Mouse (Mus musculus) midbrain, embryonic 10.5 days (tissue): ENCODE results near the gene Akap8l. TPM values are rescaled to one million over a fixed set of nuclear protein-coding genes. Genes with fewer than 3 reads are reported as not detected.

Experiments used
- DNase-seq: peaks from one replicate; pipeline ENCODE4 v3.0.0-alpha.2; 2017; ENCODE audit warnings: low spot score
- H3K27ac ChIP-seq: fragments of 300-500 bp; sonication (generic); replicated peaks from 2 replicates; pipeline ENCODE4 v1.5.1; 2016; ENCODE audit warnings: mild to moderate bottlenecking
- H3K27me3 ChIP-seq: fragments of 300-500 bp; sonication (generic); 2 replicates; pipeline ENCODE4 v1.6.1; 2016; ENCODE audit warnings: low read depth, mild to moderate bottlenecking; ENCODE audit not compliant: poor library complexity, severe bottlenecking
- H3K36me3 ChIP-seq: fragments of 300-500 bp; sonication (generic); 2 replicates; pipeline ENCODE4 v1.6.1; 2016; ENCODE audit warnings: mild to moderate bottlenecking, moderate library complexity
- H3K4me1 ChIP-seq: fragments of 300-500 bp; sonication (generic); 2 replicates; pipeline ENCODE4 v1.6.1; 2016
- H3K4me3 ChIP-seq: fragments of 300-500 bp; sonication (generic); 2 replicates; pipeline ENCODE4 v1.5.1; 2016; ENCODE audit warnings: mild to moderate bottlenecking, moderate library complexity
- H3K9me3 ChIP-seq: fragments of 300-500 bp; sonication (generic); replicated peaks from 2 replicates; pipeline ENCODE4 v1.6.1; 2016; ENCODE audit warnings: mild to moderate bottlenecking
- WGBS: fragments of 180-500 bp; shearing (Covaris S2); methylation state at CpG from one replicate; pipeline ENCODE4 v1.1.7; 2016; 5-methylcytosine and 5-hydroxymethylcytosine counted together
- polyA plus RNA-seq: library from polyadenylated mRNA; unstranded; fragments of >200 nt; fragmentation: Nextera tagmentation; extraction: Ambion mirVana; gene quantifications from 2 replicates; pipeline ENCODE4 v1.2.1, GENCODE M21; 2016

The Akap8l gene
- polyA plus RNA-seq, 1 experiment from 2014 or later = 90.2 TPM

DNA sequence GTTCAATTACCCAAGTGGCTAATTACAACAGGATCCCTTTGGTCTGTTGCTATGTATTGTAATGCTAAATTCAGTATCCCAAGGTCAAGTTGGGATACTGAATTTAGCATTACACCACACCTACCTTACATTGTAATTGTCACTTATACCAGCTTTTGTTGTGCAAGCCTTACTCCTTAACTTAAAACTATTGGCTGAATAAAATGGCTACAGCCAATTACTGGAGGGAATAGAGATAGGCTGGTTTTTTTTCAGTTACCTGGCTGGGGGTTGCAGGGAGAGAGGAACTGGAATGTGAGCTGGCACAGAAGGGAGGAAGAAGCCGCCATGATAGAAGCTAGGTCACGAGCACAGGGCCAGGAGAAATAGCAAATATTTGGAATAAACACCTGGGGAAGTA, 54.5 kb downstream of the Akap8l start:
- H3K36me3 ChIP-seq = 0 out of 2 replicates have a peak, but pooled peaks cover under 1% of the 10 kb centered on the region
- whole genome bisulfite sequencing = 87% methylated on average over 2 of the region's 2 CpGs
- H3K27ac ChIP-seq = no peak overlapping the region
- no peaks in the 10 kb centered on the region for H3K4me1 ChIP-seq
- no peak overlapping the region for H3K4me3 ChIP-seq
- no peaks in the 10 kb centered on the region for H3K27me3 ChIP-seq
- no peak for DNase-seq
- H3K9me3 ChIP-seq = no peaks in the 10 kb centered on the region

DNA sequence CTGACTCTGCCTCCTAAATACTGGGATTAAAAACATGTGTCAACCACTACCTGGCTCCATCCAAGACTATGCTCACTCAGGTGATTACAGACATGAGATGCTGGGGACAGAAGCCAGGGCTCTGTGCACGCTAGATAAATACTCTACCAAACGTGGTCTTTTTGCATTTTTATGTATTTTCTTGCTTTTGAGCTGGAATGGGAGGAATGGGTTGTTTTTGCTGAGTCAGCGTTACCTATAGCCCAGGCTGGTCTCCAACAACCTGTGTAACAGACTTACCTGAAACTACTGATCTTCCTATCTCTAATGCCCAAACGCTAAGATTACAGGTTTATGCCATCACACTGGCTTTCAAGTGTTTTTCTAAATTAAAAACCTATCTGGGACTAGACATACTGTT, 55.2 kb downstream of the Akap8l start:
- Histone ChIP-seq H3K4me1 (no peaks in the 10 kb centered on the region), H3K9me3 (no peaks in the 10 kb centered on the region), H3K27ac (no peak overlapping the region), H3K36me3 (no peaks in the 10 kb centered on the region), H3K4me3 (no peak overlapping the region), H3K27me3 (no peaks in the 10 kb centered on the region)
- 82% methylated on average over 4 of the region's 4 CpGs for WGBS
- DNase-seq = no peak

DNA sequence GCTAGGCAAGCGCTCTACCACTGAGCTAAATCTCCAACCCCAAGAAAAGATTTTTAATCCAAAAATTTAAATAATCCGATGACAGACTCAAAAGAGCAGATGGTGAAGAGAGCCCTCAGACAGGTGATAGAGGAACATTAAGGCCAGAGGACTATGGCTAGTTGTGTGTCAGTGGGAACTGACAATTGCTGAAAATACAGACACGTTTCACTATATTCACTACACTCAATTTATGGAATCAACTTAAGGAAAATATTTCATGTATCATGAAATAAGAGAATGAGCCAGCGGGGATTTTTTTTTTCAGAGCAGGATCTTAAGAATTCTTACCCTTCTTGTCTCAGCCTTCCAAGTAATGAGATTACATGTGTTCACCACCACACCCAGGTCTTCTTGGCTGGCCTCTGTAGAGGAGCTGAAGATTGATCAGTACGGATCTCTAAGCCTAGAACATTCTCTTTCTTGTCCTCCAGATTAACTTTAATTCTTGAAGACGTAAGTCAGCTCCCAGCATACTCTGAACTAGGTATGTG, 65.2 kb downstream of the Akap8l start:
- peak overlapping the region; percentile 97 for H3K4me3 ChIP-seq
- no peaks in the 10 kb centered on the region for H3K27me3 ChIP-seq
- no peaks in the 10 kb centered on the region for H3K9me3 ChIP-seq
- peak overlapping the region; percentile 98 for H3K27ac ChIP-seq
- peaks cover 35% of the 10 kb centered on the region for H3K4me1 ChIP-seq
- WGBS = 57% methylated on average over 6 of the region's 6 CpGs
- no peak for DNase-seq
- no peaks in the 10 kb centered on the region for H3K36me3 ChIP-seq

DNA sequence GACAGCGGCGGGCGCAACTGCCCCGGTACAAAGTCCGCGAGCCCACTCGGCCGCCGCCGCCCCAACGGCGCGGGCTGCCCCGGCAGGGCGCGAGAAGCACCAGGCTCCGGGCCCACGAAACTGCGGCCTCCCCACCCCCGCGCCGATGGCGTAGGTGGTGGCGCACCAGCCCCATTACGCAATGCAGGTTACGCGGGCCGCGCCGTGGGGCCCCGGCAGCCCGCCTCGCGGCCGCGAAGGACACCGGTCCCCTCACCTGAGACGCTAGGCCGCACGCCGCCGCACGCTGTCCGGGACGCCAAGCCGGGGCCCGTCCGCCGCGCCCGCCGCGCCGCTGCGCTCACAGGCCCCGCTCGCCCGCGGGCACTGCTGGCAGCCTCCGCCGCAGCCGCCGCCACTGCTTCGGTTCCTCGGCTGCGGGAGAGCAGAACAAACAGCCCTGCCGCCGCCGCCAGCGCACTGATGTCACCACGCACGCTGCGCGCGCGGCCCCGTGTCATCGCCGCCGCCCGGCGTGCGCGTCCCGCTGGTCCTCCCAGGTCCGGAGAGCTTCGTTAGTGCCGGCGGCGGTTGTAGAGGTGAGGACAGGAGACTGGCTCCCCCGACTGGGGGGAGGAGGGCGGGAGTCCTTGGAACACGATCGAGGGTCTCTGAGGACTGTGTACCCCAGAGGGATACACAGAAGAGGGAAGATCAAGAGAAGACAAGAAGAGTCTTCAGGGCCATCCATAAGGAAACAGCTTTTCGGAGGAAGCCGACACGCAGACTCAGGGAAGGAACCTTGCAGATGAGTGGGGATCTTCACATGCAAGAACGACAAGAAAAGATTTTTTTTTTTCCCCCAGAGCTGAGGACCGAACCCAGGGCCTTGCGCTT, 65.9 kb downstream of the Akap8l start, which contains the start of gene Brd4:
TSS of gene Brd4 (minus strand) at position 461 of the 876 bp plus-strand sequence.
- WGBS = under 1% methylated on average over 100 of the region's 100 CpGs
- peak; percentile 94 for DNase-seq
- Histone ChIP-seq H3K36me3 (peaks cover 4% of the 10 kb centered on the region; the same call in 1 of the 2 replicates), H3K9me3 (no peaks in the 10 kb centered on the region), H3K4me1 (peaks cover 35% of the 10 kb centered on the region), H3K27ac (peak within 1 kb of the TSS; percentile 98), H3K4me3 (peak within 1 kb of the TSS; percentile 97), H3K27me3 (no peaks in the 10 kb centered on the region)

DNA sequence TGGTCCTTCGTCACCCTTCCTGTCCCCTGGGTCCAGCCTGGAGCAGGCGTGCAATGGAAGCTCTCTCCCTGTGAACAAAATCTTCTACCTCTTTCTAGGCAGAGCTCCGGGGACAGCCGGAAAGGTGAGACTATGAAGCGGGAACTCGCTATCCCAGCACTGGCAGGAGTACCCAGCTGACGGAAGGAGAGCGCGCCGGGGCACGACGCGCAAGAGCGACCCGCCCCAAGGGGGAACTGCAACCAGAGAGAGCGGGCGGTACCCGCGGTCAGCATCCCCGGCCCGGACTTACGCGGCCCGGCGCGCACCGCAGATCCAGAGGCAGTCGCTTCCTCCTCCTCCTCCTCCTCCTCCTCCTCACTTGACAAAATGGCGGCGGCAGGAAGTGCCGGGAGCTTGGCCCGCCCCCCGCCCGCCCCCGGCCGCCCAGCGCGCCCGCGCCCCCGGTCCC, 66.6 kb downstream of the Akap8l start:
- no peaks in the 10 kb centered on the region for H3K9me3 ChIP-seq
- WGBS = 0% methylated on average over 21 of the region's 41 CpGs
- DNase-seq = peak; percentile 67
- no peaks in the 10 kb centered on the region for H3K27me3 ChIP-seq
- H3K4me1 ChIP-seq = peaks cover 35% of the 10 kb centered on the region
- H3K4me3 ChIP-seq = peak overlapping the region; percentile 97
- peak overlapping the region; percentile 98 for H3K27ac ChIP-seq
- peaks cover 9% of the 10 kb centered on the region; the same call in 1 of the 2 replicates for H3K36me3 ChIP-seq

DNA sequence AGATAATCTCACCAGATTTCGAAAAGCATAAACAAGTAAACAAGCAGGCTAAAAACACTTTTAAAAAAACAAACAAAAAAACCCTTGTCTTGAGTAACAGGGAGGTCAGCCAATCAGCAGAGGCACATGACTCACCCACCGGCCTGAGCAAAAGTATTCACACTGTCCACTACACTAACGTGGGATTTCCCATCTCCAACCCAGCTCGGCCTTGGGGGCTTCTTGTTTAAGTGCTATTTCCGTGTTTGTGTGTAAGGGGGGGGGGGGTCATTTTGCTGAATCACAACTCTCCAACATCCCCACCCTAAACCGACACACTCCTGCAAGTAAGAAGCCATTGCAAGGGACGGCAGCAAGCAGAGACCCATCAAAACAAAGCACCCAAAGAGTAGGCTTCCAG, 67.1 kb downstream of the Akap8l start:
- DNase-seq = peak; percentile 32
- Histone ChIP-seq H3K9me3 (no peaks in the 10 kb centered on the region), H3K27me3 (no peaks in the 10 kb centered on the region), H3K4me3 (peak overlapping the region; percentile 97), H3K4me1 (peaks cover 35% of the 10 kb centered on the region), H3K36me3 (peaks cover 9% of the 10 kb centered on the region; the same call in 1 of the 2 replicates), H3K27ac (peak overlapping the region; percentile 98)
- WGBS = 12% methylated on average over 7 of the region's 7 CpGs

DNA sequence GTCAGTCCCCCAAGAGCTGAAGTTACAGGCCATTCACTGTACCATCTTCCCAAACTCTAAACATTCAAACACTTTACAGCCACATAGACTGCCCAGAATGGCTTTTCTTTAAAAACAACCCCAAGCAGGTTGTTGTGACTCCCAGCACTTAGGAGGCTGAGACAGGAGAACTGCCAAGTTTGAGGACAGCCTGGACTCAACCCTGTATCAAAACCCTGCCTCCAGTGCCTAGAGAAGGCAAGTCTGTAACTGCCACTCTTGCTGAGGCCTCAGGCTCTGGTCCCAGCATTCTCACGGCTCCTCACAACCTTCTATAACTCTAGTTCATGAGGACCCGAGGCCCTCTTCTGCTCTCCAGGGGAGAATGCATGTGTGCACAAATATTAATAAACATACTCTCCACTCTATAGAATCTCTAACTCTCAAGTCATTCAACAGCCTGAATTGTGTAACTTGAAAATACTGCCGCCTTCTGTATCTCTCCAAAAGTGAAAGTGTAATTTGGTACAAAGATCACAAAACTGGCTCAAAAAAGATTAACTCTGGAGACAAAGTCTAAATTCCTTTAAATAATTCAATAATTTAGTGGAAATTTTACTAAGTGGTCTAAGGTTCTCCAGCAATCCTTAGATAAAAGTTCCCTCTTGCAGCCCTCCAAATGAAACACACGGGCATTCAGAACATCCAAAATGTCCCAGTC, 68.6 kb downstream of the Akap8l start:
- H3K9me3 ChIP-seq = no peaks in the 10 kb centered on the region
- H3K4me1 ChIP-seq = peaks cover 35% of the 10 kb centered on the region
- no peaks in the 10 kb centered on the region for H3K27me3 ChIP-seq
- no peak for DNase-seq
- H3K4me3 ChIP-seq = peak overlapping the region; percentile 27; the same call in 1 of the 2 replicates
- 92% methylated on average over 4 of the region's 4 CpGs for WGBS
- H3K27ac ChIP-seq = no peak overlapping the region
- peaks cover 9% of the 10 kb centered on the region; the same call in 1 of the 2 replicates for H3K36me3 ChIP-seq

DNA sequence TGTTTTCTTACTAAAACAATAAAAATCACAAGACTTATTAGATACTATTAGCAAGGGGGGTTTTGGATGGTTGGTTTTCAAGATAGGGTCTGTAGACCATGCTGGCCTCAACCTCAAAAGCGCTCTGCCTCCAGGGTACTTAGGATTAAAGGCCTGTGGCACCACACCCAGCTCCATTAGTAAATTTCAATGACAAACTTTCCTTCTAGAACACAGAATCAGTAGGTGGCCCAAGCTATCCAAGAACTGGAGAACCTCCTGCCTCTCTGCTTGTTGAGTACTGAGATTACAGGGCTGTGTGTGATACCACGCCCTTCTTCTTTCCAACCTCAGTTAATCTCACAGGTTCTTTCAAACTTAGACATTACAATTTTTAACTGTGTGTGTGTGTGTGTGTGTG, 69.3 kb downstream of the Akap8l start:
- DNase-seq = no peak
- Histone ChIP-seq H3K36me3 (peaks cover 9% of the 10 kb centered on the region; the same call in 1 of the 2 replicates), H3K9me3 (no peaks in the 10 kb centered on the region), H3K27ac (no peak overlapping the region), H3K4me3 (no peak overlapping the region), H3K27me3 (no peaks in the 10 kb centered on the region), H3K4me1 (peaks cover 35% of the 10 kb centered on the region)
- 94% methylated on average over 2 of the region's 2 CpGs for WGBS

DNA sequence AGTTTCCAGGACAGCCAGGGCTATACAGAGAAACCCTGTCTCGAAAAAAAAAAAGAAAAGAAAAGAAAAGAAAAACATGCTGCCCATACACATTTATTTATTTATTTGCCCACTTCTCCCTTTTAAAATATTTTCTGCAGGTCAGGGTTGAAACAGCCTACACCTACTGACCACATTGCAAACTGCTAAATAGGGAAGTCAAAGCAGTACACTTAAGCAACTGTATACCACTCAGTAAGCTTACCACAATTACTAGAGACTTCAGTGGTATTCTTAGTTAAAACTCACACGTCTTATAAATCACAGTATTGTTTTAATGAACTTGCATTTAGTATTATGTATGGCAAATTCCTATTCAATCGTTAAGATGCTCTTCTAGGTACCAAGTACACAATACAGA, 69.8 kb downstream of the Akap8l start:
- Histone ChIP-seq H3K9me3 (no peaks in the 10 kb centered on the region), H3K4me3 (no peak overlapping the region), H3K36me3 (peaks cover 9% of the 10 kb centered on the region; the same call in 1 of the 2 replicates), H3K27me3 (no peaks in the 10 kb centered on the region), H3K4me1 (peaks cover 35% of the 10 kb centered on the region), H3K27ac (no peak overlapping the region)
- no peak for DNase-seq
- WGBS = 92% methylated on average over 3 of the region's 3 CpGs

DNA sequence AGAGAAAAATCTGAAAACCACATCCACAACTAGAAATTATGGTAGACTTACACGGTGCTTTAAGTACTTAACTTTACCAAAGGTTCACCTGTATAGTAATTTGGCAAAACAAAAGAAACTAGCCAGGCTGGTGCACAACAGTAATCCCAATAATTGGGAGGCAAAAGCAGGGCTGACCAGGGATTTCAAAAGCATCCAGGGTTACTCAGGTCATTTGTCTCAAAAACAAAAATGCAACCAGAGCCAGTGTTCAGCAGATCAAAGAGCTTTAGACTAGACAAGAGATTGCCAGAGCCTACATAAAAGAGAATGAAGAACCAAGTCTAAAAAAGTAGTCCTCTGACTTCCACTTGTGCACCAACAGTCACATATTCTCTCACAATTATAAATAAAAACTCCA, 73.2 kb downstream of the Akap8l start:
- H3K36me3 ChIP-seq = peaks cover 12% of the 10 kb centered on the region; the same call in 1 of the 2 replicates
- H3K4me3 ChIP-seq = no peak overlapping the region
- no peaks in the 10 kb centered on the region for H3K9me3 ChIP-seq
- H3K27ac ChIP-seq = no peak overlapping the region
- H3K4me1 ChIP-seq = peaks cover 12% of the 10 kb centered on the region
- DNase-seq = no peak
- H3K27me3 ChIP-seq = no peaks in the 10 kb centered on the region
- WGBS = 87% methylated on average over 1 of the region's 1 CpGs

DNA sequence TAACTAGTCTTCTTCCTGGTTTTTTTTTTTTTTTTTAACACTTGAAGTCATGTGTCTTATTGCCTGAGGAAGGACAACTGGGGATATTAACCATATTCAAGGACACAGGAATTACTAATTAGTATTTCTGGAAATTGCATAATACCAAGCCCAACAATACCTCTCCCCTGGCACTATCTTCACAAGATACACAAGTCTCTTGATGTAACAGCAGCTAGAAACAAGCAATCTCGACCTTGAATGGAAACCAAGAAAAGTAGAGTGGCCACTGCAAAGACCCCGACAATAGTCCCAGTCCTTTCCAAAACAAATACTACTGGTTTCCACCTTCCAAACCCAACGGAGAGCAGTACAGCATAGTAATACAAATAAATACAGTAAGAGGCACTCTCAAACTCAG, 74.8 kb downstream of the Akap8l start:
- no peak overlapping the region for H3K4me3 ChIP-seq
- no peaks in the 10 kb centered on the region for H3K27me3 ChIP-seq
- H3K27ac ChIP-seq = no peak overlapping the region
- H3K4me1 ChIP-seq = no peaks in the 10 kb centered on the region
- no peak for DNase-seq
- no peaks in the 10 kb centered on the region for H3K9me3 ChIP-seq
- WGBS = 90% methylated on average over 3 of the region's 3 CpGs
- peaks cover 24% of the 10 kb centered on the region; the same call in 1 of the 2 replicates for H3K36me3 ChIP-seq
